Mouse (Mus musculus): ENCODE measurements around the gene Lamtor1. TPM values are rescaled to one million over a fixed set of nuclear protein-coding genes. Genes with fewer than 3 reads are reported as not detected.
A peak's percentile ranks its signal among the peaks of the same experiment; 100 is the strongest.
"Not testable (repeated sequence)": the region's sequence is repeated elsewhere in the genome, so short reads cannot be mapped to it uniquely, and the experiment has no call there.

Lamtor1 gene
- polyA plus RNA-seq, 1 experiment, result 205 TPM

DNA sequence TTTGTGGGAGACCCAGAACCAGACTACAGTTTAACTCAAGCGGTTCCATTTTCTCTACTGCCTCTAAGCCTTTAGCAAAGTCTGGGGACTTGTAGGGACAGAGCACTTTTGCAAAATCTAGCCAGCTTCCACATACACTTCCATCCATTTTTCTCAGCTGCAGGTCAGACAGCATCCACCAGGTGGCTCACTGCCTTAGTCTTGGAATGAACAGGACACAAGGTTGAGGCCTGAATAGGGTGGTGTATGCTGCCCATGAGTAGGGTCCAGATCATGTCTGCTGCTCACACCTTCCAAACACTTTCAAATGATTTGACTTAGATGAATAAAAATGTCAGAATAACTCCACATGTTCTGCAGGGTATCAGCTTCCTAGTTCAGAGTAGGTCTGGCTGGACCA is 12.4 kb downstream of the Lamtor1 start:
- peak; percentile 64 for DNase-seq
- 29% methylated on average over 1 of the region's 1 CpGs for WGBS
- Histone ChIP-seq H3K4me1 (ENCODE audit: control insufficient read depth, insufficient read depth, low read length) (no peaks in the 10 kb centered on the region), H3K4me3 (replicated peaks; ENCODE audit: extremely low read depth, low read depth, low read length) (no peak overlapping the region)
- TF ChIP-seq POLR2A (IDR thresholded peaks at IDR 0.05; ENCODE audit: borderline replicate concordance, extremely low read depth, low read depth, low read length) (no peak), CTCF (IDR thresholded peaks at IDR 0.05; ENCODE audit: insufficient read depth, low read length) (peak; percentile 88)

DNA sequence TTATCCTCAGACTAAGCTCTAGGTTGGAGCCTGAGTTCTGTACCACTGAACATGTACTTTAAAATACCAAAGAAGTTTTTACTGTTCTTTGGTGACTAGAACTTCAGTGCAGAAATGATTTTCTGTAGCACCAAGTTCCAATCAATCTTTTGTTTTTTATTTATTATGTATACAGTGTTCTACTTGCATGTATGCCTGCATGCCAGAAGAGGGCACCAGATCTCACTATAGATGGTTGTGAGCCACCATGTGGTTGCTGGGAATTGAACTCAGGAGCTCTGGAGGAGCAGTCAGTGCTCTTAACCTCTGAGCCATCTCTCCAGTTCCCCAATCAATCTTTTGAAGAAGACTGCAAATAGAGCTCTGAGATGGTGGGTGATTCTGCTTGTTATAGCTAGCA is 20.2 kb downstream of the Lamtor1 start:
- H3K4me3 ChIP-seq (replicated peaks; ENCODE audit: extremely low read depth, low read depth, low read length); DNase-seq; H3K4me1 ChIP-seq (ENCODE audit: control insufficient read depth, insufficient read depth, low read length): not testable (repeated sequence)

DNA sequence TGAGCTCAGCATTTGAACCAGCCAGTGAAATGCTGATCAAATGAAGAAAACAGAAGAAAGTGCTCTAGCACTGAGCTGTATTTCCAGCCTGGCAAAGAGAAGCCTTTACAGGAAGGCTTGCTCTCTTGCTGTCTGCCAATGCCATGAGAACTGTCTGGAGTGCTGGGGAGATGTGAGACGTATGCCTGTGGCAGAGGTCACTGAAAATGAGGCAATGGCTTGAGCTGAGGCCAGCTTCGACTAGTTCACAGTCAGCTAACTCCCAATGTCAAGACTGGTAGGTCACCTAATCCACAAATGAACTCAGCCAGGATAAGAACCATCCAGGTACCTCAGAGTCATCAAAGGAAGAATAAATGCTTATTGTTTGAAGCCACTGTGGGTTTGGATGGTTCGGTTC is 22.4 kb downstream of the Lamtor1 start:
- TF ChIP-seq CTCF (IDR thresholded peaks at IDR 0.05; ENCODE audit: insufficient read depth, low read length) (no peak), POLR2A (IDR thresholded peaks at IDR 0.05; ENCODE audit: borderline replicate concordance, extremely low read depth, low read depth, low read length) (no peak)
- H3K4me1 ChIP-seq (ENCODE audit: control insufficient read depth, insufficient read depth, low read length), result no peaks in the 10 kb centered on the region
- no peak overlapping the region for H3K4me3 ChIP-seq (replicated peaks; ENCODE audit: extremely low read depth, low read depth, low read length)
- DNase-seq, result no peak
- 75% methylated on average over 3 of the region's 3 CpGs for WGBS

DNA sequence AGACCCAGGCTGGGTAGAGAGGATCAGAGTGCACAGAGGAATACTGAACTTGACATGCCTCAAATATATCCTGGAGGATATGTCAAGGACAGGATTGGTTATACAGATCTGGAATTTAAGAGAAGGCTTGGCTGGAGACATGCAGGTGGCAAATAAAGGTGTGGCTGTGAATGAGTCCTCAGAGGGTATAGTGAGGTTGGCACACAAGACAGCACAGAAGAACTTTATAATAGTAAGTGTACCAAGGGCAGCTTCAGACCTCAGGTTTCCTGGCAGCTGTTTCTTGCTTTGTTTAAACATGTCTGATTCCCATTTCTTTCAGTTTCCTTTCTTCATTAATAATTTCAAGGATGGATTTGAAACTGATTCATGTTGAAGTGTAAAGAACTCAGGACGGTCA is 26.8 kb downstream of the Lamtor1 start:
- no peak for DNase-seq
- WGBS, result 35% methylated on average over 1 of the region's 1 CpGs
- Histone ChIP-seq H3K4me3 (replicated peaks; ENCODE audit: extremely low read depth, low read depth, low read length) (no peak overlapping the region), H3K4me1 (ENCODE audit: control insufficient read depth, insufficient read depth, low read length) (no peaks in the 10 kb centered on the region; the same call in 1 of the 2 replicates)
- no peak for TF ChIP-seq POLR2A (IDR thresholded peaks at IDR 0.05; ENCODE audit: borderline replicate concordance, extremely low read depth, low read depth, low read length)
- no peak for TF ChIP-seq CTCF (IDR thresholded peaks at IDR 0.05; ENCODE audit: insufficient read depth, low read length)

DNA sequence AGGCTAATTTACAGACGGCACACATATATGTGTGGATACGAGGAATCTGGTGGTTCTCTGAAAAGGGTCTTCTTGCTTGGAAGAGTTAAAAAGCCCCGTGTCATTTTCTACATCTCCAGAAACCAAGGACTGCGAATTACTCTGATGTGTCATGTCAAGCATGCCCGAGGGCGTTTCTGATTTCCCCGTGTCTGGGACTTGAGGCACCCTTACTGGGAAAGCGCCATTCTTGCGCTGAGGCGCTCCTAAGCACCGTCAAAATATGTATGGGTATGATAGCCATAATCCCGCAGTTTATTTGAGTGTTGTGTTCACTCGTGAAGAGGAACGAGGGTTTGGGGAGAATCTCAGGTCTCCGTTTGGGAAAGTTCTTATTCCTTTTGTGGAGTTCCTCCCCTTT is 27.6 kb downstream of the Lamtor1 start:
- Histone ChIP-seq H3K4me3 (replicated peaks; ENCODE audit: extremely low read depth, low read depth, low read length) (peak overlapping the region; percentile 87), H3K4me1 (ENCODE audit: control insufficient read depth, insufficient read depth, low read length) (no peaks in the 10 kb centered on the region; the same call in 1 of the 2 replicates)
- no peak for DNase-seq
- 2% methylated on average over 15 of the region's 15 CpGs for WGBS
- TF ChIP-seq CTCF (IDR thresholded peaks at IDR 0.05; ENCODE audit: insufficient read depth, low read length), result no peak
- no peak for TF ChIP-seq POLR2A (IDR thresholded peaks at IDR 0.05; ENCODE audit: borderline replicate concordance, extremely low read depth, low read depth, low read length)

DNA sequence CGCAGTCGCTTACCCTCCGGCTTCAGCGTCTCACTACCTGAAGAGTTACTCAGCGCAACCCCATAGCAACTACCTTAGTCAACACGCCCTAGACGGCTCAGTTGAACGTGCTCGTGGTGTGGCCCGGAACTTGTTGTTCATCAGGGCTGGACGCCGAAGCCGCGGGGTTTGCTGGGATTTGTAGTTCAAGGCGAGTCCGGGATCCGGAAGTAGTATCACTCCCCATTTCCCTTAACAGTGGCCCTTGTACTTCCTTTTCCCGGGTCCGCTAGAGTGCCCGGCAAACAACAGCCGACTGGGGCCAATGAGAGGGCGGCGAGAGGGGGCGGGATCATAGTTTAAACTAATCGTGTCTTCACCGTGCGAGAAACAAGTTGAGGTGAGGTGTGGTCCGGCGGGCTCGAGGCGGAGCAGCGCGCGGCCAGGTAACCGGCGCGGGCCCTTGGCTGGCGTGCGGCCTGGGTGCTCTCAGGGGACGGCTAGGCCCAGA is 28.1 kb downstream of the Lamtor1 start, which contains the start of the genes Lrrc51 and Numa1:
Lrrc51 (minus strand) TSS at position 145 of the 490 bp plus-strand sequence.
Numa1 (plus strand) TSS at position 361 of the 490 bp plus-strand sequence.
- Histone ChIP-seq H3K4me1 (ENCODE audit: control insufficient read depth, insufficient read depth, low read length) (no peaks in the 10 kb centered on the region; the same call in 1 of the 2 replicates), H3K4me3 (replicated peaks; ENCODE audit: extremely low read depth, low read depth, low read length) (peak within 1 kb of the TSS; percentile 87)
- WGBS, result under 1% methylated on average over 40 of the region's 40 CpGs
- no peak for TF ChIP-seq CTCF (IDR thresholded peaks at IDR 0.05; ENCODE audit: insufficient read depth, low read length)
- peak; percentile 84; the same call in 1 of the 2 replicates for TF ChIP-seq POLR2A (IDR thresholded peaks at IDR 0.05; ENCODE audit: borderline replicate concordance, extremely low read depth, low read depth, low read length)
- peak; percentile 97 for DNase-seq

DNA sequence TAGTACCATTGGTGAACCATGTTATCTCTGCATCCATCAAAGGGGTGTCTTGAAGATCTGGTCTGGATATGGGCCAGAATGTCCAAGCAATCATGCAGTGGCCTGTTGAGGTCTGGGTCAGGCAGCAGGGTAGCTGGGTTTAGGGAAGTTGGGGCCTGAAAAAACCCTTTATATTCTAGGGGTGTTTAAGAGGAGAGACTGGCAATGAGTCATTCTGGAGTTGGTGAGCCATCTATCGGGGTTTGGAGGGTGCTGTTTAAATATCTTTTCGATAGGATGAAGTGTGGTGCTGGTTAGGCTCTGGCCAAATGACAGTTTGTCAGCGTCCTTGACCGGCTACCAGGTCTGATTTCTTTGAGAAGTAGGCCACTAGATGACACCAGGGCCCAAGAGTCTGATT is 30.3 kb downstream of the Lamtor1 start:
- no peak for TF ChIP-seq POLR2A (IDR thresholded peaks at IDR 0.05; ENCODE audit: borderline replicate concordance, extremely low read depth, low read depth, low read length)
- TF ChIP-seq CTCF (IDR thresholded peaks at IDR 0.05; ENCODE audit: insufficient read depth, low read length), result no peak
- Histone ChIP-seq H3K4me3 (replicated peaks; ENCODE audit: extremely low read depth, low read depth, low read length) (no peak overlapping the region), H3K4me1 (ENCODE audit: control insufficient read depth, insufficient read depth, low read length) (no peaks in the 10 kb centered on the region; the same call in 1 of the 2 replicates)
- WGBS, result 81% methylated on average over 4 of the region's 4 CpGs
- DNase-seq, result no peak

DNA sequence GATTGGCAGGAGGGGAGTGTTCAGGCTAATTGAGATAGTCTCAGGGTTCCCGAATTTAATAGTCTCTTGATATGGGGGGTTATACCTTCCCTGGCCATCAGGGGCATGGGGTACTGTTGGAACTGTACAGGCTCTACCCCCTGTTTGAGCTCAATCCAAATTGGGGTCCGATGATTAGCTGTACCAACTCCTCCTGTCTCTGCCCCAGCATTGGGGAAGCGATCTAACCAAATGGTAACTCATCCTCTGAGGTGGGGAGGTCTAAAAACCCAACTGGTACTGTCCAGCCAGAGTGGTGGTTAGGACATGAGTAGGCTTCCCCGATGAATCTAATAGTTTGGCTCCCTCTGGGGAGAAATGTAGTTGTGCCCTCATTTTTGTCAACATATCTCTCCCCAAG is 31.3 kb downstream of the Lamtor1 start:
- DNase-seq, result no peak
- Histone ChIP-seq H3K4me3 (replicated peaks; ENCODE audit: extremely low read depth, low read depth, low read length) (no peak overlapping the region), H3K4me1 (ENCODE audit: control insufficient read depth, insufficient read depth, low read length) (no peaks in the 10 kb centered on the region; the same call in 1 of the 2 replicates)
- TF ChIP-seq POLR2A (IDR thresholded peaks at IDR 0.05; ENCODE audit: borderline replicate concordance, extremely low read depth, low read depth, low read length) (no peak), CTCF (IDR thresholded peaks at IDR 0.05; ENCODE audit: insufficient read depth, low read length) (no peak)
- 96% methylated on average over 4 of the region's 4 CpGs for WGBS

DNA sequence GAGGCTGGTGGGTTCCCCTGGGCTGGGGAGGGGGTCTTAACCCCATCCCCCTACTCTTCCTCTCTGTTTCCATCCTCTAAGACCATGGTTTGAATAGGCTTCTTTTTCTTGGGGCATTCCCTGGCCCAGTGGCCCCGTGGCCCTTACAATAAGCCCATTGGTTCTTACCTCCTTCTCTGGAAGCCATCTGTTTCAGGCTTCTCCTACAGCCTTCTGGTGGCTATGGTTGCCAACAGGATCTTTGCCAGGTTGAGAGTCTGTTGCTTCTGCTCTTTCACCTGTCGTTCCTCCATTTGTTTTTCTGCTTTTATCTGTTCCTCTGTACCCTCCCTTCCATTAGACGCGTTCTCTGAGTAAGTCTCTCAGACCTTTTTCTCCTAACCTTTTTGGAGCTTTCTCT is 31.9 kb downstream of the Lamtor1 start:
- 94% methylated on average over 4 of the region's 4 CpGs for WGBS
- Histone ChIP-seq H3K4me1 (ENCODE audit: control insufficient read depth, insufficient read depth, low read length) (no peaks in the 10 kb centered on the region; the same call in 1 of the 2 replicates), H3K4me3 (replicated peaks; ENCODE audit: extremely low read depth, low read depth, low read length) (no peak overlapping the region)
- no peak for DNase-seq
- TF ChIP-seq CTCF (IDR thresholded peaks at IDR 0.05; ENCODE audit: insufficient read depth, low read length) (no peak), POLR2A (IDR thresholded peaks at IDR 0.05; ENCODE audit: borderline replicate concordance, extremely low read depth, low read depth, low read length) (no peak)

DNA sequence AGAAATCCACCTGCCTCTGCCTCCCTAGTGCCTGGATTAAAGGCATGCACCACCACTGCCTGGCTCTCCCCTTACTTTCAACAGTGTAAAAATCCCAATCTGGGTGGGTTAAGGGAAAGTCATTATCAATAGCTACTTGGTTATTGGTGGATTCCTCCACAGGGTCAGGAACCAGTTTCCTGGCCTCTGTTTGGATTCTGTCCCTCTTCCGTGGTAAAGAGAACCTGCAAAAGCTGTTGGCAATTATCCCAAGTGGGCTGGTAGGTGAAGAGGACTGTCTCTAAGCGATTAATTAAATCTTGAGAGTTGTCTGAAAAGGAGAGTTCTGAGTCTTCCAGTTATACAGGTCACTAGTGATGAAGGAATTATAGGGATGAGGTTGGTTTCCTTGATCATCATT is 32.6 kb downstream of the Lamtor1 start:
- WGBS, result 54% methylated on average over 2 of the region's 2 CpGs
- no peak for TF ChIP-seq POLR2A (IDR thresholded peaks at IDR 0.05; ENCODE audit: borderline replicate concordance, extremely low read depth, low read depth, low read length)
- TF ChIP-seq CTCF (IDR thresholded peaks at IDR 0.05; ENCODE audit: insufficient read depth, low read length), result no peak
- no peak for DNase-seq

More for the DNA sequence above, 32.6 kb downstream of the Lamtor1 start:
- no peak overlapping the region for H3K4me3 ChIP-seq (replicated peaks; ENCODE audit: extremely low read depth, low read depth, low read length)
- no peaks in the 10 kb centered on the region; the same call in 1 of the 2 replicates for H3K4me1 ChIP-seq (ENCODE audit: control insufficient read depth, insufficient read depth, low read length)
